Mouse (Mus musculus): ENCODE data around the gene Rhbdl2. TPM values are rescaled to one million over a fixed set of nuclear protein-coding genes. Genes with fewer than 3 reads are reported as not detected.

Rhbdl2 gene
- polyA plus RNA-seq, 1 experiment from 2014 or later: 1.3 TPM

DNA sequence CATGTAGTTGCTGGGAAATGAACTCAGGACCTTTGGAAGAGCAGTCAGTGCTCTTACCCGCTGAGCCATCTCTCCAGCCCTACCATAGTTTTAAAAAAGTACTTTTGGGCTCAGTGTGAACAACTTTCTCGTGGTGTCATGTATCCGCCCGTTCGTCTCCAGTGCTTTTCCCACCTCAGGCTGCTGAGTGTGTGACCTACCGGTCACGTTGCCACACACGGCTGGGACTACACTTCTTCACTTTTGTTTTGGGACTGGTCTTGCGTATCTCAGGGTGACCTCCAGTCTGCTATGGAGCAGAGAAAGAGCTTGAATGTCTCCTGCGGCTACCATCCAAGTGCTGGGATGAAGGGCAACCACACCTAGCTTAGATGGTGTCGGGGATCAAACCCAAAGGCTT is 20.6 kb downstream of the Rhbdl2 start:
- Histone ChIP-seq H3K27ac (ENCODE audit: low read depth, low read length) (no peak overlapping the region), H3K4me3 (ENCODE audit: low read length) (no peak overlapping the region), H3K4me1 (ENCODE audit: control insufficient read depth, insufficient read depth, low read depth, low read length) (no peaks in the 10 kb centered on the region), H3K4me2 (ENCODE audit: low read length) (no peak overlapping the region), H3K27me3 (replicated peaks; ENCODE audit: control insufficient read depth, insufficient read depth, low read length) (no peaks in the 10 kb centered on the region), H3K9ac (ENCODE audit: low read depth, low read length) (no peak overlapping the region), H3K9me3 (ENCODE audit: control insufficient read depth, low read length) (no peaks in the 10 kb centered on the region), H3K36me3 (ENCODE audit: control insufficient read depth, insufficient read depth, low read length) (no peaks in the 10 kb centered on the region)
- 91% methylated on average over 11 of the region's 11 CpGs for WGBS
- no peak for ATAC-seq

DNA sequence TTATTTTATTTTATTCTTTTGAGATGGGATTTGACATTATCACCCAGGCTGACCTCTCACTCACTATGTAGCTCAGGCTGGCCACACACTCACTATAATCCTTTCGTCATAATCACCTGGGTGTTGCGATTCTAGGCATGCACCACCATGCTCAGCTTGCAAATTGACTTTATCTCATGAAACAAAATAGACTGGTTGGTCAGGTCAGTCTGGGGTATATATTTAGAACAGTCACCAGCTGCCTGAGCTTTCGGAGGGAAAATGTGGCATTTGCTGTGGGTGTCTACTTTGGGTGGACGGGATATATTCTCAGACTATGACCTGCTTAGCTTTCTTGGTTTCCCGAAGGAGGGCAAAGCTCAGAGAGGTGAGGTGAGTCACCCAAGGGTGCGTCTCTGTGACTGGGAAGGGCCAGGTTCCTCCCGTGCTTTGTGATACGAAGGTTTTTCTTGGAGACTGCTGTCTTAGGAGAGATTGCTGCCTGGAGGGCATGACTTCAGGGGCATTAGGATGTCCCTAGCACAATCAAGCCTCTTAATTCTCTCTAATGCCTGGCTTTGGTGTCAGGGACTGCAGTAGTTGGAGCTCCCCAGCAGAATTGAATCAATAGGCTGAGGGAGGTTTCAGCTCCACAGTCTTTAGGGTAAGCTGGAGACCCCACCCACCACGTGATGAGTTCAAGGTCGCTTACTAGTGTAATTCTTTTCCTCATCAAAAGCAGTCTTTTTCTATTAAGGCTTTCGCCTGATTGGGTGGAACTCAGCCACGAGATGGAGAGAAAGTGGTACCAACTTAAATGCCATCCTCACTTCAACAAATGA is 23.0 kb downstream of the Rhbdl2 start:
- Histone ChIP-seq H3K4me1 (ENCODE audit: control insufficient read depth, insufficient read depth, low read depth, low read length) (no peaks in the 10 kb centered on the region), H3K9me3 (ENCODE audit: control insufficient read depth, low read length) (no peaks in the 10 kb centered on the region), H3K36me3 (ENCODE audit: control insufficient read depth, insufficient read depth, low read length) (no peaks in the 10 kb centered on the region), H3K27me3 (replicated peaks; ENCODE audit: control insufficient read depth, insufficient read depth, low read length) (no peaks in the 10 kb centered on the region), H3K9ac (ENCODE audit: low read depth, low read length) (no peak overlapping the region), H3K27ac (ENCODE audit: low read depth, low read length) (no peak overlapping the region), H3K4me3 (ENCODE audit: low read length) (no peak overlapping the region), H3K4me2 (ENCODE audit: low read length) (no peak overlapping the region)
- ATAC-seq: no peak
- WGBS: 86% methylated on average over 12 of the region's 12 CpGs

DNA sequence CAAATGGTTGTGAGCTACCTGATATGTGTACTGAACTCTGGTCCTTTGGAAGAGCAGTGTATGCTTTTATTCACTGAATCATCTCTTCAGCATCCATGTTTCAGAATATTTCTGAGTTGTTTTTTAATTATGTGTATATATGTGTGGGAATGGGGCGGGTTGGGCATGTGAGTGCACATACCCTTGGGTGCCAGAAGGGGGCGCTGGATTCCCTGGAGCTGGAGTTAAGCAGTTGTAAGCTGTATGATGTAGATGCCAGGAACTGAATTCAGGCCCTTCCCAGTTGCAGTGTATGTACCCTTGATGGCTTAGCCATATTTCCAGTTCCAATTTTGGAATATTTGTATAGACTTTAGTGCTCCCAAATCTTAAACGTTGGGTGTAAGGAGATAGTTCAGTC is 24.9 kb downstream of the Rhbdl2 start:
- Histone ChIP-seq H3K4me3 (ENCODE audit: low read length) (no peak overlapping the region), H3K4me1 (ENCODE audit: control insufficient read depth, insufficient read depth, low read depth, low read length) (no peaks in the 10 kb centered on the region), H3K27ac (ENCODE audit: low read depth, low read length) (no peak overlapping the region), H3K9me3 (ENCODE audit: control insufficient read depth, low read length) (no peaks in the 10 kb centered on the region), H3K36me3 (ENCODE audit: control insufficient read depth, insufficient read depth, low read length) (no peaks in the 10 kb centered on the region), H3K27me3 (replicated peaks; ENCODE audit: control insufficient read depth, insufficient read depth, low read length) (no peaks in the 10 kb centered on the region), H3K4me2 (ENCODE audit: low read length) (no peak overlapping the region), H3K9ac (ENCODE audit: low read depth, low read length) (no peak overlapping the region)
- ATAC-seq: no peak
- WGBS: 80% methylated on average over 3 of the region's 3 CpGs

DNA sequence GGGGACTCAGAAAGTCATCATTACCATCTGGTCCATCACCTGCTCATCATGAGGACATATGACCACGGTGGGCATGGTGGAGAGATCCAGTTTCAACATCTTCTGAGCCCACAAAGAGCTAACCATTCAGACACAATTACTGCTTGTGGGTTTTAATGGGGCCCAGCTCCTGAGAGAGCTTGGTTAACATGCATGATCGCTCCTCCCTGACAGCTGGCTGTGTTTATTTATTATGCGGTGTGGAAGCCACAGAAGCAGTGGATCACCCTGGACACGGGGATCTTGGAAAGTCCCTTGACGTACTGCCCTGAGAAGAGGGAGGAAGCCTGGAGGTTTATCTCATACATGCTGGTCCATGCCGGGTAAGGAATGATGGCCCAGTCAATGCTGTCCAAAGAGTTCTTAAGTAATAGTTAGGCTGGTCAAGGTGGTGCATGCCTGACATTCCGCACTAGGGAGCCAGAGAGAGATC is 26.4 kb downstream of the Rhbdl2 start:
- H3K9me3 ChIP-seq (ENCODE audit: control insufficient read depth, low read length): no peaks in the 10 kb centered on the region
- H3K9ac ChIP-seq (ENCODE audit: low read depth, low read length): no peak overlapping the region
- no peaks in the 10 kb centered on the region for H3K27me3 ChIP-seq (replicated peaks; ENCODE audit: control insufficient read depth, insufficient read depth, low read length)
- H3K4me1 ChIP-seq (ENCODE audit: control insufficient read depth, insufficient read depth, low read depth, low read length): no peaks in the 10 kb centered on the region
- H3K36me3 ChIP-seq (ENCODE audit: control insufficient read depth, insufficient read depth, low read length): no peaks in the 10 kb centered on the region
- H3K4me2 ChIP-seq (ENCODE audit: low read length): no peak overlapping the region
- 45% methylated on average over 7 of the region's 7 CpGs for WGBS
- no peak overlapping the region for H3K4me3 ChIP-seq (ENCODE audit: low read length)
- H3K27ac ChIP-seq (ENCODE audit: low read depth, low read length): no peak overlapping the region
- ATAC-seq: no peak

DNA sequence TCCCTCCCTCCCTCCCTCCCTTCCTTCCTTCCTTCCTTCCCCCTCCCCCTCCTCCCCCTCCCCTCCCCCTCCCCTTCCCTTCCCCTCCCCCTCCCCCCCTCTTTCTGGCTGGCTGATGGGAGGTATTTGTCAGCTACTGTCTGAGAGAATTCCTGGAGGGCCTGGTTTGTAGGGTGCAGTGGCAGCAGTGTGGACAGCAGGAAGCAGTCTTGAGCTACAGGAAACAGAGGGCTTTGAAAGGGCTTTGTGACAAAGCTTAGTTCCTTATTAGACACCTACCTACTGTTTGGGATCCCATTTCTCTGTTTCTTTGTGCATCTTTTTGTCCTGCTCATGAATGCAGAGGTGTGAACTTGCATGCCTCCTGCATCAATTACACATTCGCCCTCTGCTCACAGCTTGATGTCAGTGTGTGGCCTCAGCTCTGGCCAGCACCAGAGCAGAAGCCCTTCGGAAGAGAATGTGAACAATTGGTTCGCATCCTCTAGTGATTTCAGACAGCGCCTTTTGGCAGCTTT is 31.5 kb downstream of the Rhbdl2 start:
- Histone ChIP-seq H3K4me2 (ENCODE audit: low read length) (no peak overlapping the region), H3K27ac (ENCODE audit: low read depth, low read length) (no peak overlapping the region), H3K4me3 (ENCODE audit: low read length) (no peak overlapping the region), H3K36me3 (ENCODE audit: control insufficient read depth, insufficient read depth, low read length) (no peaks in the 10 kb centered on the region), H3K4me1 (ENCODE audit: control insufficient read depth, insufficient read depth, low read depth, low read length) (no peaks in the 10 kb centered on the region), H3K9ac (ENCODE audit: low read depth, low read length) (no peak overlapping the region), H3K9me3 (ENCODE audit: control insufficient read depth, low read length) (no peaks in the 10 kb centered on the region), H3K27me3 (replicated peaks; ENCODE audit: control insufficient read depth, insufficient read depth, low read length) (no peaks in the 10 kb centered on the region)
- 30% methylated on average over 4 of the region's 4 CpGs for WGBS
- no peak for ATAC-seq

DNA sequence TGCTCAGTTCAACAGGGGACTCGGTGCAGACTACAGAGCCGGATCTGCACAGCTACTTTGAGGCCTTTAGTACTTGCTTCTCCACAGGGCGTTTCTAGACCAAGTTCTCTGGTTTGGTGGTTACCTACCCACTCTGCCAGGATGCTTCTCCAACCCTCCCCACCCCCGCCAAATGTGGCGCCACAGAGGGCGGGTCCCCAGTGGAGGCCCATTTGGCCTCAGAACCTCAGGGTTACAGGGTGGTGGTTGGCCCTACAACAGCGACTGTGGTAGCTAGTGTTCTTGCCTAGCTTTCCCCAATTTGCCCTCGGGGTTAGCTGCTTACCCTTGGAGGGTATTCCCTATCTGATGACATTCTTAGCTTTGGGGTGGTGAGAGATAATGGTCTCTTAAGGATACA is 54.5 kb downstream of the Rhbdl2 start:
- Histone ChIP-seq H3K9ac (ENCODE audit: low read depth, low read length) (no peak overlapping the region), H3K27me3 (replicated peaks; ENCODE audit: control insufficient read depth, insufficient read depth, low read length) (no peaks in the 10 kb centered on the region), H3K9me3 (ENCODE audit: control insufficient read depth, low read length) (no peaks in the 10 kb centered on the region), H3K4me1 (ENCODE audit: control insufficient read depth, insufficient read depth, low read depth, low read length) (no peaks in the 10 kb centered on the region), H3K27ac (ENCODE audit: low read depth, low read length) (no peak overlapping the region), H3K4me3 (ENCODE audit: low read length) (no peak overlapping the region), H3K4me2 (ENCODE audit: low read length) (no peak overlapping the region), H3K36me3 (ENCODE audit: control insufficient read depth, insufficient read depth, low read length) (no peaks in the 10 kb centered on the region)
- 90% methylated on average over 8 of the region's 8 CpGs for WGBS
- ATAC-seq: no peak

DNA sequence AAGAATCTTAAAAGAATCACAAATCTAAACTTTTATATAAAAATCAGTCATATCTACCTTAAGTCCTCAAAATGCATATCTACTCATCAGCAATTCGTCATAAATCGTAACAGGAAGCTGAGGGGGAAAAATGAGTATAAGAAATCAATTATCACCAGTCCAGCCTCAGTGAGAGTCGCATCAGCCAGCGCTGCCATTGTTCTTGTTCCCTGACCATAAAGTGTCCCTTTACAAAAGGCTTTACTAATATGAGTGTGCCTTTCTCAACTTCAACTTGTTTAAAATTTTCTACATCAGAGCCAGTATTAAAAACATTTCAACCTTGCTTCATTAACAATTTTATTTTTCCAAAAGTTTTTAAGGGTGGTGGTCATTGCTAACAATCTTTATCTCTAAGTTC is 69.2 kb downstream of the Rhbdl2 start:
- Histone ChIP-seq H3K4me3 (ENCODE audit: low read length) (no peak overlapping the region), H3K4me1 (ENCODE audit: control insufficient read depth, insufficient read depth, low read depth, low read length) (no peaks in the 10 kb centered on the region), H3K27ac (ENCODE audit: low read depth, low read length) (no peak overlapping the region), H3K27me3 (replicated peaks; ENCODE audit: control insufficient read depth, insufficient read depth, low read length) (no peaks in the 10 kb centered on the region), H3K9ac (ENCODE audit: low read depth, low read length) (no peak overlapping the region), H3K36me3 (ENCODE audit: control insufficient read depth, insufficient read depth, low read length) (no peaks in the 10 kb centered on the region), H3K4me2 (ENCODE audit: low read length) (no peak overlapping the region), H3K9me3 (ENCODE audit: control insufficient read depth, low read length) (no peaks in the 10 kb centered on the region)
- 36% methylated on average over 4 of the region's 4 CpGs for whole genome bisulfite sequencing
- no peak for ATAC-seq

DNA sequence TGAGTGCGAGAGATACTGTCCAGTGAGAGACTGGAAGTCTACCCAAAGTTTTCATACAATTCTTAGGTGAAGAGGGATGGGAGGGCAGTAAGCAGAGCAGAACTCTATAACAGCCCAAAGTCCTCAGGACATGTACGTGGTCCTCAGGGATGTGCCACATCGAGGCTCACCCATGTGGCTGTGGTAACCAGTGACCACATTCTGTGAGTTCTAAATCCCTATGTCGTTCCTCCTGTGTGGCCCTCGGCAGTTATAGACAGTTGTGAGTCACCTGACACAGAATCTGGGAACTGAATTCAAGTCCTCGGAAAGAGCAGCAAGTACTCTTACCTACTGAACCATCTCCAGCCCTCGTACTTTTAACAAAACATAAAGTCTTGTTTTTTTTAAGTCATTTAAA is 70.4 kb downstream of the Rhbdl2 start:
- H3K36me3 ChIP-seq (ENCODE audit: control insufficient read depth, insufficient read depth, low read length): no peaks in the 10 kb centered on the region
- no peak overlapping the region for H3K9ac ChIP-seq (ENCODE audit: low read depth, low read length)
- H3K4me3 ChIP-seq (ENCODE audit: low read length): no peak overlapping the region
- no peak overlapping the region for H3K4me2 ChIP-seq (ENCODE audit: low read length)
- no peaks in the 10 kb centered on the region for H3K27me3 ChIP-seq (replicated peaks; ENCODE audit: control insufficient read depth, insufficient read depth, low read length)
- no peaks in the 10 kb centered on the region for H3K4me1 ChIP-seq (ENCODE audit: control insufficient read depth, insufficient read depth, low read depth, low read length)
- H3K27ac ChIP-seq (ENCODE audit: low read depth, low read length): no peak overlapping the region
- ATAC-seq: no peak
- H3K9me3 ChIP-seq (ENCODE audit: control insufficient read depth, low read length): no peaks in the 10 kb centered on the region
- 87% methylated on average over 7 of the region's 7 CpGs for WGBS

DNA sequence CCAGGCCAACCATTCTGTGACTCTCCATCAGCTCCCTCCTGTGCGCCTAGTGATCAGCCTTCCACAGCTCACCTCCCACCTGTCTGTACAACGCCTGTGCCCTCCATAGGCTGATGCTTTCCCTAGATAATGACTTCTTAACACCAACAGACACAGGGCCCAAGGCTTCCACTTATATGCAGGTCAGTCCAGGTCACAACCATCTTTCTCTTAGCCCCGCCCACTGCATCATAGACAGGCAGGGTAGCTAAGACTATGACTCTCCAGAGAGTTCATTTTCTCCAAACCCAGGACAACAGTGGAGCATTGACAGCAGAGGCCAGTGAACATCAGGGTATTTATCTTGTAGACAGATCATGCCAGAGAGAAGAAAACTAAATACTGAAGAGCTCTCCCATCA is 71.7 kb downstream of the Rhbdl2 start, which contains the start of gene 4933427I04Rik:
TSS of gene 4933427I04Rik (plus strand) at position 301 of the 400 bp plus-strand sequence.
- no peaks in the 10 kb centered on the region for H3K4me1 ChIP-seq (ENCODE audit: control insufficient read depth, insufficient read depth, low read depth, low read length)
- H3K9ac ChIP-seq (ENCODE audit: low read depth, low read length): no peak within 1 kb of the TSS
- no peak within 1 kb of the TSS for H3K27ac ChIP-seq (ENCODE audit: low read depth, low read length)
- 80% methylated on average over 3 of the region's 3 CpGs for WGBS
- no peak within 1 kb of the TSS for H3K4me3 ChIP-seq (ENCODE audit: low read length)
- H3K36me3 ChIP-seq (ENCODE audit: control insufficient read depth, insufficient read depth, low read length): no peaks in the 10 kb centered on the region
- H3K9me3 ChIP-seq (ENCODE audit: control insufficient read depth, low read length): no peaks in the 10 kb centered on the region
- ATAC-seq: no peak
- H3K4me2 ChIP-seq (ENCODE audit: low read length): no peak within 1 kb of the TSS
- H3K27me3 ChIP-seq (replicated peaks; ENCODE audit: control insufficient read depth, insufficient read depth, low read length): no peaks in the 10 kb centered on the region

Data from hindbrain, embryonic 16.5 days (tissue).